Mouse (Mus musculus): ENCODE results near the gene Ptpn11.

Gene Ptpn11

DNA sequence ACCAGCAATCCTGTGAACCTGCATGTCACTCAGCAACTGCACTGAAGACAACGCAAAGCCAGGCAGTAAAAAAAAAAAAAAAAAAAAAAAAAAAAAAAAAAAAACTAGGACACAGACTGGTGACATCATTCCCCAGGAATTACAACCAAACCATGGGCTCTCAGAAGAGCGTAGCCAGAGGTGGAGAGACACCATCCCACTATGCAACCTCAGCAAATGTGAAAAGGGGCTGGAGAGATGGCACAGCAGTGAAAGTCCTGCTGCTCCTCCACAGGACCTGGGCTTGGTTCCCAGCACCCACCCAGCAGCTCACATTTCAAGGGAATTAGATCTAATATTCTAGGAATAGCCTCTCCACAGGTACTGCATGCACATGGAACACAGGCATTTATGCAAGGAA, 34.2 kb downstream of the Ptpn11 start:
- TF ChIP-seq GATA4 (IDR thresholded peaks at IDR 0.05; ENCODE audit: insufficient replicate concordance, low read length) = no peak

DNA sequence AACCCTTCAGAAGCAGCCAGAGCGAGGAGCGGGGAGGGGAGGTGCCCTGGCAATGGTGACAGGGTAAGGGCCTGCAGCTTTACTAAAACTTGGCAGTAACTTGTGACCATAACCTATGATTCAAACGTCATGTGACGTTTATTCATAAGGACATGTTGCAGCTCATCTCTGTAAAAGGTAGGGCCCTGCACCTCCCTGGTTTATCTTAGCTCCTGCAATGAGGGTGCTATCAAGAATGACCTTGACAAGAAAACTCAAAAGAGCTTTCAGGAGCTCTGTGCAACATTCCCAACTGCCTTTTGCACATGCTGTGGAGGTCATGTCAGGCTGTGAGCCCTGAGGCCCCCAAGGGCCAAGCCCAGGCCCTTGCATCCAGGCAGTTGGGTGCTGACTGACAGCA, 35.1 kb downstream of the Ptpn11 start:
- TF ChIP-seq GATA4 (IDR thresholded peaks at IDR 0.05; ENCODE audit: insufficient replicate concordance, low read length) = no peak

DNA sequence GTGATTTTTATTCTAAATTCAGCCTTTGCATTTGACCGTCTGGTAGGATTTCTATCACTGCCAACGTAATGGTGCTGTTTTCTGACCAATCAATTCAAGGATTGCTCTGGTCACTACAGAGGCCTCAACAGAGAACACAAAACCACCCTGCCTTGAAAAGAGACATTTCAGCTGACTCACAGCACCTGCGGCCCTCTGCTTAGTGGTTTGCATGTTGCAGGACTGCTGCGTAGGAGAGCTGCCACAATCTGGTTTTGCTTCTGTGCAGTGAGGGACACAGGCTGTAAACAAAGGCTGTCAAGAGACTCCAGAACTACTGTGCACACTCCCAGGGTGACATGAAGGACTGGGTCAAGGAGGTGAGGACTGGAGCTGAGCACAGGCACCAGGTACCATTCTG, 40.5 kb downstream of the Ptpn11 start:
- TF ChIP-seq GATA4 (IDR thresholded peaks at IDR 0.05; ENCODE audit: insufficient replicate concordance, low read length) = no peak

DNA sequence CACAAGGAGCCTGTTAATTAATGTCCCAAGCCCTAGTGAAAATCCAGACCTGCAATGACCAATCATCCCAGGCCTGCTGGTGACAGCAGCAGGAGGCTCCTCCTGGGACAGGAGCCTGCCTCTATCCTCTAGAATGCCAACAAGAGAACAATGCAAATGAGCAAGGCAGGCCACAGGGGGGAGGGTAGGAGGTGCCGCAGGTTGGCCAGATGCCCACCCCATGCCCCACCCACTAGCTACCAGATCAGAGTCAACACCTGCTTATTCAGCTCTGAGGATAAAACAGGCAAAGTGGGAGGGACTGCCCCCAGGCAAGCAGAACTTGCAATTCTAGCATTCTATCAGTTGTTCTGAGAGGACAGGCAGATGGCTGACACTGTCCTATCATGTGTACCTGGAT, 42.0 kb downstream of the Ptpn11 start:
- TF ChIP-seq GATA4 (IDR thresholded peaks at IDR 0.05; ENCODE audit: insufficient replicate concordance, low read length) = no peak

DNA sequence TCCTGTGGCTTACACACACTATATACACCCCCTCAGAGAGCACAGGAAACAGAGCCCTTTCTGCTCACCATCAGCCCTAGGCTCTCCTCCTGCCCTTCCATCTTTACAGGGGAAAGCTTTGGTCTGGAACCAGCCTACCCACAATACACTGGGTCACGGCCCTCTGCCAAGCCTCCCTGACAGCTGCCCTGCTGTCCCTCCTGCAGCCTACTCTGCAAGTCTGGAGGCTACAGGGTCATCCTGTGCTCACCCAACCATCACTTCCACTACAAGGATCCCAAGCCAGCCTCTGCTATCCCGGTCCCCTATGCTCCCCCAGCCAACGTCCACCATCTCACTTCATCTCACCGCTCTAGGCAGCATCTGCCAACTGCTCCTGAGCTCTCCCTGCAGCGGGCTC, 44.9 kb downstream of the Ptpn11 start:
- TF ChIP-seq GATA4 (IDR thresholded peaks at IDR 0.05; ENCODE audit: insufficient replicate concordance, low read length) = no peak

DNA sequence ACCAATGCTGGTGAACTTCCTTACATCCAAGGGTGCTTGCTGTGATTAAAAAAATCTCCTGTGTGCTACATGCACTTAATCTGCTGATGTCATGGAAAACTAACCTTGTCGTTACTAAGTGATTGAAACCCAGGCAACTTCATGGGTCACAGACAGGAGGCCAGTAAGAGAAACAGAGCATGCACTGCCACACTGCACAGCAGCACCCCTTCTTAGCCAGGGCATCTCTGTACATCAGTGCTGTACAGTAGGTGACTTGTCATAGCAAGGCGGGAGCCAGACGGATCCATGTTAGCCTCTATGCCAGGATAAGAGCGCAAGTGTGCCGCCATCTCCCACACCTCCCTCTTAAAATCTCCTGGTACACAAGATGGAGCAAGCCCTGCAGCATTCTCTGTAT, 45.6 kb downstream of the Ptpn11 start:
- TF ChIP-seq GATA4 (IDR thresholded peaks at IDR 0.05; ENCODE audit: insufficient replicate concordance, low read length) = no peak

DNA sequence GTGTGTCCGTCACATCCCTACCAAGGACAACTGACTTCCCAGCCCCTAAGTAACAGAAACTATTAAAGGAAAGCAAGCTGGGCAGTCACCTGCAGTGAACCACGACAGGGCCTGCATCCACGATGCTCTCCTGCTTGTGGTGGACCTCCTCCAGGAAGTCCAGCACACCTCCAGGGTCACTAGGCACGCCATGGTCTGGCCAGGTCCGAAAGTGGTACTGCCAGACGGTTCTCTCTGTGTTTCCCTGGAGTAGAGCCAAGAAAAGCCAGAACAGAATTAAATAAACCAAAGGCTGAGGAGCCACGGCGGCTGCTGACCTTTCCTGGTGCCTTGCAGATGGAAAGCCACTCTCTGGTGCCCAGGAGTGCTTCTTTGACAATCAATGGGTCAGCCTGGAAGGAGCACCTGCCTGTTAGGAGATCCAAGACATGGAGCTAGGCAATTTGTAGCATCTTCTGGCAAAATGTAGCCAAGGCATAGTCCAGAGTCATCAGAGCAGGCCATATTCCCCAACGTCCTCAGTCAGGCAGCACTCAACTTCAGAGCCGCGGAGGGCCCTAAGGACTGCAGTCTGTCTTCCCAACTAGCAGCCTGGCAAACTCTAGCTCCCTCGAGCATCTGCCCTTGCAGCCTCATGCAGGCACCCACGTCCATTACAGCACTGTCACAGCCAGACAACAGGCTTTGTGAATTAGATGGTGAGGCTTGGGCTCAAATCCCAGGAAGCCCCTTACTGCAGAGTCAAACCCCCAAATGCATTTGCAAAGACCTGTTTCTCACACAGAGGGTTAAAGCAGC, 46.6 kb downstream of the Ptpn11 start:
- no peak for TF ChIP-seq GATA4 (IDR thresholded peaks at IDR 0.05; ENCODE audit: insufficient replicate concordance, low read length)

DNA sequence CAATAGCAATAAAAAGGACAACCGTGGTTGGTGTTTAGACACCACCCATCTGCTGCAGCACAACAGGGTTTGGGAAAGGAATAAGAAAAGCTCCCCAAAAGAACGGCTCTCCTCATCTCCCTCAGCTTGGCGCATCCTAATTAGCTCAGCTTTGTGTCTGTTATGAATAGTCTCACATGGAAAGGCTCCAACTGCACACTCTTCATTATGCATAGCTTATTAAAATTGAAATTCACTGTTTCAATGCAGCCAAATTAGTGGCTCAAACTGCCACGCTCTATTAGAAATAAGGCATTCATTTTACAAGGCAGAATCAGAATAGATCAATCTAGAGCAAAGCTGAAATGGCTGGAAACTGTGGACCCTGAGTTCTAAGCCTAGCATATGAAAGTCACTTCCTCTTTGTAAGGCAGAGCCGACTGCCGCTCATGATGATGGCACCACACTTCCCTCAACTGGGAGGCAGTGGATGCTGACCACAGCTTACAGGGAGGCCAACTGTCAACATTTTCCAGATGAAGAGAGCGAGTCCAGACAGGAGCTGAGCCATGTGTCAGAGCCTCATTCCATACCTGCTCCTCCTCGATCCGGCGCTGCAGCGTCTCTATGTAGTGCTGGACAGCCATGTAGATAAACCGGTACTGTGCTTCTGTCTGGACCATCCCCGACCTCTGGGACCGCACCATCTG, 48.6 kb downstream of the Ptpn11 start:
- no peak for TF ChIP-seq GATA4 (IDR thresholded peaks at IDR 0.05; ENCODE audit: insufficient replicate concordance, low read length)

DNA sequence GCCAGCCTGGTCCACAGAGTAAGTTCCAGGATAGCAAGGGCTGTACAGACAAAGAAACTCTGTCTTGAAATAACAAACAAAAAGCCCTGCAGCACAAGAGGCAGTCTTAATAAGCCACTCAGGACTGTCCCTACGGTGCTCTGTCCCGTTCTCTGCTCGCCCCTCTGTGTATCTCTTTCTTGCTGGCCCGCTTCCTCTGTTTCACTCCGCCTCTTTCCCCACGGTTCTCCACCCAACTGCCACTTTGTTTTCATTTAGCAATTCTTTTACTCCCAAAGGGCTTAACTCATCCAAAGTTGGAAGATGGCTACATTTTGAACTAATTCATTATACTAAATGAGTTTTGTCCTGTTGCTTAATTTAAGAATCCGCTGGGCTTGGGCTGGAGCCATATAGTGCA, 50.9 kb downstream of the Ptpn11 start:
- TF ChIP-seq GATA4 (IDR thresholded peaks at IDR 0.05; ENCODE audit: insufficient replicate concordance, low read length) = no peak

DNA sequence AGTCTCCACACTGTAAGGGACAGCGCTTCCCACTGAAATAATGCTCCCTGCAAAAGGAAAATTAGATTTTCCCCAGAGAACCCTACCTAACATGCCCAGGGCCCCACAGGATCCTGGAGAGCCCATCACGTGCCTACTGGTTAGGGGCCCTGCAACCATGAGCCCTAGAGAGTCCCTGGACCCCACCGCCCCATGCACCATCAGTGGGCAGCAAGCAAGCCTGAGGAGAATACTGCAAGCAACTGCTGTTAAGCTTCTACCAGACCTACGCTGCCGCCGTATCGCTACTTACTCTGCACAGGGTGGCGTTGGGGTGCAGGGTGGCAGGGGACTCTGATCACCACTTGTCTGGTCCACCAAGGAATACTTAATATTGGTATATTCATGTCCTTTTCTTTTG, 54.1 kb downstream of the Ptpn11 start:
- no peak for TF ChIP-seq GATA4 (IDR thresholded peaks at IDR 0.05; ENCODE audit: insufficient replicate concordance, low read length)

DNA sequence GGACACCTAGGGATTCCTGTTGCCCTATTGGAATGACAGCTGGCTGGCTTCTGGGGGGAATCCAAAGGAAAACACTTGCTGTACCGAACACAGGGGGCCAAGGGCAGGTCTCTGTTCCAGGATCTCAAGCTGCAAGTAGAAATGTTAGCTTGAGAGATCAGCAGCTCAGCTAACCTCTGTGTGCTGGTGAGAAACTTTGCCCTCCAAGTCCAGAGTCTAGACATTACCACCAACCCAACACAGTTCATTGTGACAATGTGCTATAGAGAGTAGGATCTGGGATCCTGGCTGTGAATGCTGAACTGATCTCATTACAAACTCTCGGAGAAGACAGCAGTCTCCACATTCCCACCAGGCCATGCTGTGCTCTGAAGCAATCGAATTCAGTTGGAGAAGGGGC, 59.4 kb downstream of the Ptpn11 start:
- no peak for TF ChIP-seq GATA4 (IDR thresholded peaks at IDR 0.05; ENCODE audit: insufficient replicate concordance, low read length)

DNA sequence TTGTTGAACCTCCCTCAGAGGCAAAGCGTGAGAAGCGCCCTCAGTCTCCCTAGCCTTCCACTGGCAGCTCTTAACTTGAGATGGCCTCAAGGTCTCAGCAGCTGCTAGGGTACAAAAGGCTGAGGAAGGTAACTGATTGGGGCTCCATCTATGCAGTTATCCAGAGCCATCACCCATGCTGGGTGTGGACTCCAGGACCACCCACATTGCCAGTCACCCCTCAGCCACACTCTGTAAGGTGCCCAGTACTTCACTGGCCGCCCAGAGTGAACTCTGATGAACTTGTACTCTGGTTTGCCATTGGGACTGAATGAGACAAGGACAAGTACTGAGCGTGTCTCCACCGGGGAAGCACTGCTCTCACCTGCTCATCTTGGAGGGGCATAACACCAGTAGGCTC, 61.9 kb downstream of the Ptpn11 start:
- no peak for TF ChIP-seq GATA4 (IDR thresholded peaks at IDR 0.05; ENCODE audit: insufficient replicate concordance, low read length)

DNA sequence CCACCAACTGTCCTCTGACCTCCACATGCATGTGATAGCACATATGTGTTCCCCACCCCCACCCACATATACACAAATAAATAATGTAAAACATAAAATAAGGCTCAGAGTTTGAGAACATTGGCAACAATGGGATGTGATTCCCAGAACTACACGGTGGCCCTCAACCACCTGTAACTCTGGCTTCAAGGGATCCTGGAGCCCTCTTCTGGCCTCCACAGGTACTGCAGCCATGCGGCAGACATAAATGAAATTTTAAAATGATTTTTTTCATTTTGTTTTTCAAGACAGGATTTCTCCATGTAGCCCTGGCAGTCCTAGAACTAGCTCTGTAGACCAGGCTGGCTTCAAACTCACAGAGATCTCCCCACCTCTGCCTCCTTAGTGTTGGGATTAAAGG, 65.1 kb downstream of the Ptpn11 start:
- TF ChIP-seq GATA4 (IDR thresholded peaks at IDR 0.05; ENCODE audit: insufficient replicate concordance, low read length) = no peak

DNA sequence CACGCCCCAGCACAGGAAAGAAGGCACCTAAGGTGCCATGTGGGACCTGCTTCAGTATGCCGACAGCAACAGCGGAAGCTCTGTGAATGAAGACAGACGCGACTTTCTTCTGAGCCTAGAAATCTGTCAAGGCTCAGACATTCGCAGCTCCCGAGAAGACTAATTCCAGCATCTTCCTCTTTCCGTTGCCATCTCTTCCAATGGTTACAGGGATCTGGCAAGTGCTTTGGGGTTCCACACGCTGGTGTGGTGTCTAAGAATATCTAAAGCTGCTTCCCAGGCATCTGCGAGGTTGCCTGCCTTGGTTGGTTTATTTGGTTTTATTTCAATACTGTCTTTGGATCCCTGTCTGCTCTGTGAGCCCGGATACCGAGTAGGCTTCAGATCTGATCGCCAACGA, 65.6 kb downstream of the Ptpn11 start:
- no peak for TF ChIP-seq GATA4 (IDR thresholded peaks at IDR 0.05; ENCODE audit: insufficient replicate concordance, low read length)

DNA sequence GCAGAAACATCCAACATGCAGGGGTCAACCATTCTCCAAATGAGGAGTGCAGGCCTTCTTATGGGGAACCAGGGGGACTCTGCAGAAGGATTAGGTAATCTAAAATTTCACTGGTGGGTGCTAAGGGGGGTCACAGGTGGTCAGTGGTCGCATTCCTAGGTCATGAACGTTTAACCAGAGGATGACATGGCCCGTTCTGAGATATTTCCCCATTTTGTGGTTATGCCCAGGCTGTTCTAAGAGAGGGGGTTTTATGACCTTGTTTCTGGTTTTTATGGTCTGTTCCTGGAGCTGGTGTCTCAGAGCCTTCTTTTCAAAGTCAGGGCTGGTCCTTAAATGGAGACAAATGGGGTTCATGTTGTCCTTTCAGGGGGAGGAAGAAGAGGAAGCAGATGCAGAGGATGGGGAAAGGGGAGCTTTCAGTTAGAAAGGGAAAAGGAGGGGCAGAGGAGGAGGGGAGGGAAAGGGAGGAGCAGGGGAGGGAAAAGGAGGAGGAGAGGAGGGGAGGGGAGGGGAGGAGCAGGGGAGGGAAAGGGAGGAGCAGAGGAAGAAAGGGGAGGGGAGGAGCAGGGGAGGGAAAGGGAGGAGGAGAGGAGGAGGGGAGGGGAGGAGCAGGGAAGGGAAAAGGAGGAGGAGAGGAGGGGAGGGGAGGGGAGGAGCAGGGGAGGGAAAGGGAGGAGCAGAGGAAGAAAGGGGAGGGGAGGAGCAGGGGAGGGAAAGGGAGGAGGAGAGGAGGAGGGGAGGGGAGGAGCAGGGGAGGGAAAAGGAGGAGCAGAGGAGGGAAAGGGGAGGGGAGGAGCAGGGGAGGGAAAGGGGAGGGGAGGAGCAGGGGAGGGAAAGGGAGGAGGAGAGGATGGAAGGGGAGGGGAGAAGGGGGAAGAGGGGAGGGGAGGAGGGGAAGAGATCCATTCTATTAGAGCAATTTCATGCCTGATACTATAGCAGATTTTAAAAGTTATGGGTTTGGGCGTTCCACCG, 66.7 kb downstream of the Ptpn11 start:
- TF ChIP-seq GATA4 (IDR thresholded peaks at IDR 0.05; ENCODE audit: insufficient replicate concordance, low read length) = no peak

DNA sequence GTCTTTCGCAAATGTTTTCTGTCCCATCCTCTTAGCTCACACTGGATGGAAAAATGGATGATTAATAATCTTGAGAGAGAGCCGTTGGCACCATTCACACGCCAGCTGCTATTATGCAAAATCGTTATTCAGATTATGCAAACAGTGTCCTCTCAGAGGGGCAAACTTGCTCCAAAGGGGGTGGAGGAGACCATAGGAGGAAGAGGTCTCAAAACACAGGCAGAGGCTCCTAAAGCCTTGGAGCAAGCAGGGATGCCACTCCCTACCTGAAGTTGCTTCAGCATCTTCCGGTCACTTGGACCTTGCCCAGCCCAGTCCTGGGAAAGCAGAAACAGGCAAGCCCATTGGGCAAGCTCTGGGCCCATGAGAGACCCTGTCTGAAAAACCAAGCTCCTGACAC, 67.8 kb downstream of the Ptpn11 start:
- TF ChIP-seq GATA4 (IDR thresholded peaks at IDR 0.05; ENCODE audit: insufficient replicate concordance, low read length) = no peak
